Mouse (Mus musculus) c-Kit-positive CD71-positive TER-119-negative erythroid progenitor cells, embryonic 14.5 days (primary cell): Measurements from ENCODE around the gene Ifit1bl2.
"Not testable (repeated sequence)": the region's sequence is repeated elsewhere in the genome, so short reads cannot be mapped to it uniquely, and the experiment has no call there.

Experiments used
- DNase-seq: peaks from one replicate; pipeline ENCODE4 v3.0.0-alpha.2; 2013; ENCODE audit warnings: low read depth

Gene Ifit1bl2

DNA sequence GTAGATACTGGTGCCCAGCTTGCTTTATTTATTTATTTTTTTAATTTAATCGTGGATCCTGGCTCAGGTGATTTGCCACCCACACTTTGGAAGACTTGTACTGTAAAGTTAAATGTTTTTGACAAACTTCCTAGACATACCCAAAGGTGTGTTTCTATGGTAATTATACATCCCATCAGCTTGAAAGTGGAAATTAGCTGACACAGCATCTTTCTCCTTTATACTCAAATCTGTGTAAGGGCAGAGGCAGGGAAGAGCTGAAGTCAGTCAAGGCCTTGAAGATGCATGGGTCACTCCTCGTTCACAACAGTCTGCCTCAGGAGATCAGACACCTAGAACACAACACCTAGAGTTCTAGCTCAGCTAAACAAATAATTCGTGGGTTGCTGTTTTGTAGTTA lies 30.4 kb downstream of the Ifit1bl2 start:
- not testable (repeated sequence) for DNase-seq

- not testable (repeated sequence) for DNase-seq
These were observed 33.1 kb downstream of the Ifit1bl2 start, which contains the start of gene Ifit3b for GRCm38 (mm10) chr19:34607237-34608051. TSS of gene Ifit3b (plus strand) at chr19:34607970.

- no peak for DNase-seq
These were observed 35.1 kb downstream of the Ifit1bl2 start for GRCm38 (mm10) chr19:34605472-34605871.

DNA sequence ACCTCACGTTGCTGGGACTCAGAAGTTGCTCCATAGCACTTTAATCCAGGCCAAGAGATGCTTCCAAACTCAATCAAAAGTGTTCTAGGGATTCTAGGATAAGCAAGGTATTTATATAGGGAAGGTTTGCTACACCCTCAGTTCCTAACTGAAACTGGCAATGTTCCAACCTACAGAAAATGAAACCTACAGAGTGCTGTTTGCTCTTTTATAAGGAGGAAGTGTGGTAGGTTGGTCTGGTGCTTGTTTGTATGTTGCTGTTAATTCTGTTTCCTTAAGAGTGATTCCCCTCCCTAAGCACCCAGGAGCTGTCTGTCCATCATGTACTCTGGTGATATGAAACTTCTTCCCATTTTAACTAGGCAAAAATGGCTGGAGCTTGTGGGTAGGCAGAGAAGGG lies 38.7 kb downstream of the Ifit1bl2 start, which contains the start of gene Ifit1bl1:
Gene Ifit1bl1 (minus strand): TSS at position 69 of the 400 bp plus-strand sequence.
- not testable (repeated sequence) for DNase-seq

GRCm38 (mm10) chr19:34599250-34599649 lies 41.3 kb downstream of the Ifit1bl2 start:
- DNase-seq = not testable (repeated sequence)

- DNase-seq = no peak
These were observed 42.2 kb downstream of the Ifit1bl2 start for GRCm38 (mm10) chr19:34598341-34598740.

DNA sequence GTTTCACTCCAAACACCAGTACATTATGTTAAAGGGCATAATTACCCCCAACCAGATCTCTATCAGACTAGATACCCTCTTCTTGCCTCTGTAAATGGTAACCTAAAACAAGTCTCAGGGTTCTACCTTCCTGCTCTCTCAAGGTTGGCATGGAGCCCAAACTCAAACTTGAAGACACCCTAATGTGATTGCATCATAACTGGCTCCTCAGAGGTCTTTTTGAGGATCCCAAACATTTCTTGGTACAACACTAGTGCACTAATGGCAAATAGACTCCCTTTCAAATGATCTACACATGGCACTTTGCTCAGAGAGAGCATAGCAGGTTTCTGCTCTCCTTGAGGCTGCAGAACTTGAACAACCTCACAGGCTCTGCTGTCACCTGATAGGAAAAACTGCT lies 43.7 kb downstream of the Ifit1bl2 start:
- DNase-seq = no peak

DNA sequence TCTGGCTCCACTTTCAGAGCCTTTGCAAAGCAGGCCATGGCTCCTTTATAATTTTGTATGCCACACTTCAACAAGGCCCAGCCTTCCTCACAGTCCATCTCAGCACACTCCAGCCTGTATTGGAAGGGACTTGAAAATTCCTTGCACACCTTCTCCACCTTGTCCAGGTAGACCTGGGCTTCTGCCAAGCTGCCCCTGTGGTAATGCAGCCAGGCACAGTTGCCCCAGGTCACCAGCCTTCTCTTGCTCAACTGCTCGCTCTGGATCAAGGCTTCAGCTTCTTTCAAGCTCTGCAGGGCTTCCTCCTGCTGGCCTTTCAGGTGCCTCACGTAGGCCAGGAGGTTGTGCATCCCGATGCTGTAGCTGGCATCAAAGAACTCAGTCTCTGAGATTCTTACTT lies 46.0 kb downstream of the Ifit1bl2 start:
- not testable (repeated sequence) for DNase-seq

DNA sequence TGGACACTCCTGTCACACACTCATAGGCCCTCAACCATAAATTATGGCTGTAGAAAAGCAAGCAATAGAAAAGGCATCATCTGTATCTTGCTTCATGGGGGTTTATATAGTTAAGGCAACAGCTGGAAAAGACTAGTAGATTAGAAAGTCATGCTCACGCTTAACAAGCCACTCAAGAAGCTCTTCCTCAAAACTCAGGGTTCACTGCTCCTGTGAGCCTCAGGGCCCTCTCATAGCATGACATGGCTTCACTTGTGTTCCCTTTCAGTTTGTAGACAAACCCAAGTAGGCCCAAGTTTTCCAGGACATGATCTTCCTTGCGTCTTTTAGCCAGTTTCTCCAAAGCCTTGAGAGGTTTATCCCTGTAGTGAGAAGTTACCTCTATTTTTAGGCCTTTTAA lies 47.1 kb downstream of the Ifit1bl2 start:
- DNase-seq = no peak

DNA sequence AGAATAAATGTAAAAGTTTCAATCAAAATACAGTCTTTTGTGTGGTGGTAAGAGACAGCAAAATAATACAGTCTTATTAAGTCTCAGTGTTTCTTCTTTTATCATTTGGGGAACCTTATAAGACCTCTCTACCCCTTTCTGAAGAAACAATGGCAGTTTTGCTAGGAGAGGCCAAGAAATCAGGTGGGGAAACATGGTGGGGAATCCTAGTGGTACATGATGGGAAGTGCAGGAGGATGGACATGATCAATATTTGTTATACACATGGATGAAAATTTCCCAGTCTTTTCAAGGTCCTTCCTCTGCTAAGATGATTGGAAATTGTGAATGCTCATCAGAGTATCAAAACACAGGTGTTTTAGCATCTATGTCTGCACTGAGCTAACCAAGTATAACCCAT lies 51.6 kb downstream of the Ifit1bl2 start:
- DNase-seq = no peak

GRCm38 (mm10) chr19:34587898-34588692 lies 52.4 kb downstream of the Ifit1bl2 start:
- not testable (repeated sequence) for DNase-seq

GRCm38 (mm10) chr19:34585740-34586458 lies 54.6 kb downstream of the Ifit1bl2 start:
- DNase-seq = not testable (repeated sequence)

- DNase-seq = not testable (repeated sequence)
These were observed 57.3 kb downstream of the Ifit1bl2 start, which contains the start of gene Ifit3 for GRCm38 (mm10) chr19:34583126-34583766. TSS of gene Ifit3 (plus strand) at chr19:34583531.

GRCm38 (mm10) chr19:34582696-34583095 lies 57.8 kb downstream of the Ifit1bl2 start:
- not testable (repeated sequence) for DNase-seq

DNA sequence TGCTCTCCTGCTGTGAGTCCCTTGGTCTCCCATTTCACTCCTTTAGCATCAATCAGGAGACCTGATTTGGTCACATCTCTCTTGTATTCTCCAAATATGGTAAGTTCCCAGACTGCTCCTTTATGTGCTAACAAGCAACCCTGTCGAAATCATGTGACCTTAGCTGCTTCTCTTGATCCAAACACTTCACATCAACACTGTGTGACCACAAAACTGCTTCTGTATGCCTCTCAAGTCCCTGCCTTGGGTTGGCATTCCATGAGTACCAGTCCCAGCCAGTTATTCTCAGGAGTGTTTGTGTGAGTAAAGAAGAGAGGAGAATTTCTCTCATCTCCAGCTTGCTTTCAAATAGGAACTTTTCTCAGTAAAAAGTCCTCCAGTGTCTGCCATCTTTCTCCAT lies 63.4 kb downstream of the Ifit1bl2 start:
- no peak for DNase-seq

GRCm38 (mm10) chr19:34573650-34574049 lies 66.9 kb downstream of the Ifit1bl2 start:
- no peak for DNase-seq

GRCm38 (mm10) chr19:34571080-34571479 lies 69.5 kb downstream of the Ifit1bl2 start:
- DNase-seq = no peak

DNA sequence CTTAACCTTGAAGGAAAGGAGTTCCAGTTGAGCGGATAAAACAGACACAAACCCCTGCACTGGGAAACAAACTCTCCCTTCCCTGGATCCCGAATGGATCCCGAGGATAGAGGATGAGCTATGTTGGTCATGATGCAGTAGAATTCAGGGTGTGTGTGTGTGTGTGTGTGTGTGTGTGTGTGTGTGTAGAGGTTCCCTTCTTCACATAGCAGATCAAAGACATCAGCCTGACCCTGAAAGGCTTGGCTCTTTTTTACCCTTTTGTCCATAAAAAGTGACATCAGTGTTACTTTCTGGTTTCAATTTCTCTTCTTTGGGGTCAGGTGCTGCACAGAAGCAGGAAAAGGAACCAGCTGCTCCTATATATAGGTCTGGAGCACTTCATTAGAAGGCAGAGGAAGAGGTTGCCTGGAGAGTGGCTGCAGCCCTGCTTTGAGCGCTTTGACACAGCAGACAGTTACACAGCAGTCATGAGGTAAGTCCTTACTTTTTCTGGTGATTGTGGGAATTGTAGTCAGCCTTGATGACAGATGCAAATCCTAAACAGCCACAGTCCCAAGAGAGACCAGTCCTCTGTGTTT lies 70.6 kb downstream of the Ifit1bl2 start:
- no peak for DNase-seq

- DNase-seq = no peak
These were observed 71.3 kb downstream of the Ifit1bl2 start for GRCm38 (mm10) chr19:34568988-34569895.
